Mouse (Mus musculus) intestine, postnatal 0 days (tissue): ENCODE measurements around the gene Cited4. TPM values are rescaled to one million over a fixed set of nuclear protein-coding genes. Genes with fewer than 3 reads are reported as not detected.

Source experiments
- ATAC-seq: fragments of 200-750 bp; cut with Nextera tagmentation; 2 replicates; pipeline ENCODE4 v1.8.0; 2017; ENCODE audit warnings: mild to moderate bottlenecking, moderate TSS enrichment, moderate library complexity
- H3K27ac ChIP-seq: fragments of 300-500 bp; sonication (generic); 2 replicates; pipeline ENCODE4 v1.5.1; 2014; ENCODE audit warnings: mild to moderate bottlenecking, low read depth, low read length, moderate library complexity
- H3K27me3 ChIP-seq: fragments of 300-500 bp; sonication (generic); replicated peaks from 2 replicates; pipeline ENCODE4 v1.6.1; 2014; ENCODE audit warnings: low read length, mixed read lengths; ENCODE audit not compliant: control insufficient read depth, insufficient read depth
- H3K36me3 ChIP-seq: fragments of 300-500 bp; sonication (generic); 2 replicates; pipeline ENCODE4 v1.6.1; 2014; ENCODE audit warnings: mild to moderate bottlenecking, moderate library complexity; ENCODE audit not compliant: control insufficient read depth, insufficient read depth
- H3K4me1 ChIP-seq: fragments of 300-500 bp; sonication (generic); replicated peaks from 2 replicates; pipeline ENCODE4 v1.6.1; 2014; ENCODE audit warnings: antibody characterized with exemption, low read length, mixed read lengths; ENCODE audit not compliant: control insufficient read depth, insufficient read depth
- H3K4me2 ChIP-seq: fragments of 300-500 bp; sonication (generic); replicated peaks from 2 replicates; pipeline ENCODE4 v1.6.1; 2014; ENCODE audit warnings: low read depth, mild to moderate bottlenecking, moderate library complexity
- H3K4me3 ChIP-seq: fragments of 300-500 bp; sonication (generic); 2 replicates; pipeline ENCODE4 v1.5.1; 2014; ENCODE audit warnings: low read depth, low read length
- H3K9ac ChIP-seq: fragments of 300-500 bp; sonication (generic); 2 replicates; pipeline ENCODE4 v1.6.1; 2014; ENCODE audit warnings: mild to moderate bottlenecking, low read depth, low read length
- H3K9me3 ChIP-seq: fragments of 300-500 bp; sonication (generic); 2 replicates; pipeline ENCODE4 v1.6.1; 2016; ENCODE audit warnings: mixed run types; ENCODE audit not compliant: control insufficient read depth
- CTCF ChIP-seq: sonication (generic); IDR thresholded peaks from 2 replicates; pipeline ENCODE4 v1.5.1; 2016; ENCODE audit warnings: low read depth, mild to moderate bottlenecking, control low read depth, antibody characterized with exemption, moderate library complexity
- WGBS: fragments of 180-500 bp; shearing (Covaris S2); extraction: QIAGEN DNeasy Blood & Tissue Kit; methylation state at CpG from one replicate; pipeline ENCODE4 v1.1.7; 2014; 5-methylcytosine and 5-hydroxymethylcytosine counted together
- polyA plus RNA-seq: library from polyadenylated mRNA; unstranded; fragments of >200 nt; fragmentation: Nextera tagmentation; extraction: Ambion mirVana; gene quantifications from 2 replicates; pipeline ENCODE4 v1.2.1, GENCODE M21; 2015

Gene Cited4
- polyA plus RNA-seq, 1 experiment from 2014 or later: 1.7 TPM

- Histone ChIP-seq H3K4me3 (no peak overlapping the region), H3K36me3 (no peaks in the 10 kb centered on the region)
- ATAC-seq: no peak
These were observed 4.7 kb downstream of the Cited4 start for GRCm38 (mm10) chr4:120671046-120671445.

DNA sequence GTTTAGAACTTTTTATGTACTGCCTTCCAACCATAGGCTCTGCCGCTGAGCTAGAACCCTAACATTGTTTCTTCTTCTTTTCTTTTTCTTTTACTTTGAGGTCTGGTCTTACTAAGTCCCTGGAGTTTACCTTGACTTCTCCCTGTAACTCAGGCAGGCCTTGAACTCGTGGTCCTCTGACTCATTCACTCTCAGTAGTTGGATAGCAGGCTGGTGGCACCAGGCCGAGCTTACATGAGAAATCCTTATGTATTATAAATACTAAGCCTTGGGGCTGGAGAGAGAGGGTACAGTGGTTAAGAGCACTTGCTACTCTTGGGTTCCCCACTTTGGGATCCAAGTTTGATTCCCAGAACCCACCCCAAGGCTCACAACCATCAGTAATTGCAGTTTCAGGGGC lies 7.2 kb downstream of the Cited4 start:
- no peak for TF ChIP-seq CTCF
- WGBS: 86% methylated on average over 3 of the region's 3 CpGs
- no peaks in the 10 kb centered on the region for H3K27me3 ChIP-seq
- no peak overlapping the region for H3K4me2 ChIP-seq
- ATAC-seq: no peak
- no peaks in the 10 kb centered on the region for H3K4me1 ChIP-seq
- no peak overlapping the region for H3K27ac ChIP-seq
- H3K9ac ChIP-seq: no peak overlapping the region
- no peaks in the 10 kb centered on the region for H3K36me3 ChIP-seq
- no peak overlapping the region for H3K4me3 ChIP-seq
- H3K9me3 ChIP-seq: no peaks in the 10 kb centered on the region

More at GRCm38 (mm10) chr4:120671046-120671445, 4.7 kb downstream of the Cited4 start:
- Histone ChIP-seq H3K4me1 (0 out of 2 replicates have a peak, but pooled peaks cover 5% of the 10 kb centered on the region), H3K27me3 (no peaks in the 10 kb centered on the region), H3K4me2 (no peak overlapping the region), H3K27ac (no peak overlapping the region), H3K9ac (no peak overlapping the region), H3K9me3 (no peaks in the 10 kb centered on the region)
- 67% methylated on average over 12 of the region's 12 CpGs for WGBS
- no peak for TF ChIP-seq CTCF

- Histone ChIP-seq H3K36me3 (no peaks in the 10 kb centered on the region), H3K27me3 (no peaks in the 10 kb centered on the region), H3K4me1 (no peaks in the 10 kb centered on the region), H3K4me3 (no peak overlapping the region), H3K27ac (no peak overlapping the region), H3K9ac (no peak overlapping the region), H3K4me2 (no peak overlapping the region), H3K9me3 (no peaks in the 10 kb centered on the region)
- no peak for TF ChIP-seq CTCF
- 59% methylated on average over 8 of the region's 8 CpGs for WGBS
- ATAC-seq: no peak
These were observed 8.5 kb downstream of the Cited4 start for GRCm38 (mm10) chr4:120674775-120675451.

- TF ChIP-seq CTCF: no peak
- Histone ChIP-seq H3K27ac (no peak overlapping the region), H3K4me1 (no peaks in the 10 kb centered on the region), H3K4me2 (no peak overlapping the region), H3K27me3 (no peaks in the 10 kb centered on the region), H3K36me3 (no peaks in the 10 kb centered on the region), H3K9ac (no peak overlapping the region), H3K9me3 (no peaks in the 10 kb centered on the region), H3K4me3 (no peak overlapping the region)
- WGBS: 57% methylated on average over 2 of the region's 2 CpGs
- no peak for ATAC-seq
These were observed 9.3 kb downstream of the Cited4 start for GRCm38 (mm10) chr4:120675640-120676039.

- peak; percentile 84 for TF ChIP-seq CTCF
These were observed 14.6 kb downstream of the Cited4 start for GRCm38 (mm10) chr4:120680953-120681352.

DNA sequence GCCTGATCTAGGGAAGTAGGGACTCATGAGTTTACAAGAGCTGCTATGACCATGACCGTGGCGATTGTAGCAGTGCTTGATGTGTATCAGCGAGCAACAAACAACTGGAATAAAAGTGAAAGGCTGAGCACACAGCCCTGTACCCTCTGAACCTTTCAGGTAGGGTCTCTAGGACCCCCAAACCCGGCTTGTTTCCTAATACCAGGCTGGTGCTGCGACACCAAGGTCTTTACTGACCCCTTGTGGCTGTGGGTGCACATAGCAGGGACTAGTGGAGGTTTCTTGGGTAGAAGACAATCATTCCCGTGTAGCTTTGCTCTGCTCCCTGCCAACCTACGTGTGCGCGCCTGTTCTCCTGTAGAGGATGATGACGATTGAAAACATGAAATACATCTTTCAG lies 15.8 kb downstream of the Cited4 start:
- ATAC-seq: no peak
- Histone ChIP-seq H3K9ac (no peak overlapping the region), H3K4me1 (no peaks in the 10 kb centered on the region), H3K27me3 (no peaks in the 10 kb centered on the region), H3K36me3 (no peaks in the 10 kb centered on the region), H3K9me3 (no peaks in the 10 kb centered on the region), H3K27ac (no peak overlapping the region), H3K4me3 (no peak overlapping the region), H3K4me2 (no peak overlapping the region)
- peak; percentile 83 for TF ChIP-seq CTCF
- WGBS: 47% methylated on average over 10 of the region's 10 CpGs

More at GRCm38 (mm10) chr4:120680953-120681352, 14.6 kb downstream of the Cited4 start:
- no peaks in the 10 kb centered on the region for H3K4me1 ChIP-seq
- no peaks in the 10 kb centered on the region for H3K27me3 ChIP-seq
- no peaks in the 10 kb centered on the region for H3K36me3 ChIP-seq
- no peak overlapping the region for H3K9ac ChIP-seq
- H3K4me3 ChIP-seq: no peak overlapping the region
- ATAC-seq: no peak
- 53% methylated on average over 7 of the region's 7 CpGs for WGBS
- H3K9me3 ChIP-seq: no peaks in the 10 kb centered on the region
- H3K4me2 ChIP-seq: no peak overlapping the region
- no peak overlapping the region for H3K27ac ChIP-seq
